ENCODE assay signal across 8 mouse cellular contexts in the genomic region with DNA sequence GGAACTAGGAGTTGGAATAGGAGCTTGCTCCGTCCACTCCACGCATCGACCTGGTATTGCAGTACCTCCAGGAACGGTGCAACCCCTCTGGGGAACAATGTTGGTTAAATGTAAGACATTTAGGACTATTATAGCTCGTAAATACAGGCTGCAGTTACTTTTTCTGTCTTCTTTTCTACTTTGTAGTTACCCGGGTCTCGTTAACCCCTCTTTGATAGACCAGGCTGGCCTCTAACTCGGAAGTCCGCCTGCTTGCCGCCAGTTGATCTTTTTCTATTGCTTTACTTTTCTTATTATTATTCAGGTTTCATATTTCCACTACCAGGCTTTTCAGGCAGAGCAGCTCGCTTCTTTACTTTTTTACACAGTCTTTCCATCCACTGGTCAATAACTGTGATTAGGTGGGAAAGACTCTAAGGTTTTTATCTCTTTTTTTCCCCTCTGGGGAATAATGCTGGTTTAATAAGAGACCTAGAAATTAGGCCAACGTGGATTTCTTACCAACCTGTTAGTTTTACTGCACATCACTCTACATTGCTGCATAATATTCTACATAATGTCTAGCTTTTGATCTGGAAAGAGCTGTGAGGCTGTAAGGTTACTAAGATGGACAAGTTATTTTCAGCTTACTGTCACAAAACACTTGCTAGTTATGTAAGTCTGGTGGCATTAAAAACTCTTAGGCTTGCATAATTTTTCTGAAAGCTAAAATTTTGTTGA. TPM values are rescaled to one million over a fixed set of nuclear protein-coding genes. Genes with fewer than 3 reads are reported as not detected.
DNase-seq lines count a peak whose midpoint lies in the region; ATAC-seq and TF ChIP-seq lines count a peak whose summit lies in the region.

No protein-coding gene starts in this region.

- peak overlapping the region; percentile 50 for H3K4me3 ChIP-seq in heart, postnatal 0 days (ENCODE audit: low read depth, low read length)
- H3K4me3 ChIP-seq in lung, embryonic 16.5 days (ENCODE audit: low read length), result peak overlapping the region; percentile 56
- no peak overlapping the region for H3K4me3 ChIP-seq in small intestine, adult 2 months (ENCODE audit: low read depth, low read length)

- peak overlapping the region; percentile 65 for H3K4me2 ChIP-seq in heart, postnatal 0 days (ENCODE audit: low read depth, low read length)
- peak overlapping the region; percentile 73; the same call in 1 of the 2 replicates for H3K4me2 ChIP-seq in lung, embryonic 16.5 days (ENCODE audit: low read depth, low read length)

- H3K27ac ChIP-seq in heart, postnatal 0 days (ENCODE audit: low read depth), result peak overlapping the region; percentile 97
- H3K27ac ChIP-seq in lung, embryonic 16.5 days (ENCODE audit: low read length), result peak overlapping the region; percentile 98
- H3K27ac ChIP-seq in small intestine, adult 2 months (ENCODE audit: insufficient read depth, low read depth, low read length), result 0 out of 2 replicates have a peak overlapping the region, but pooled peaks have one; percentile 8

- no peaks in the 10 kb centered on the region for H3K9me3 ChIP-seq in heart, postnatal 0 days (replicated peaks; ENCODE audit: control insufficient read depth, low read length)
- H3K9me3 ChIP-seq in lung, embryonic 16.5 days (ENCODE audit: control insufficient read depth, low read length), result no peaks in the 10 kb centered on the region

- DNase-seq in cerebellum, postnatal 10 days, result peak; percentile 42 to 47
- DNase-seq in cerebellum, adult 11-12 months, result no peak
- DNase-seq in urinary bladder, postnatal 25 days (ENCODE audit: low spot score), result peak; percentile 22
- DNase-seq in urinary bladder, postnatal 10 days (ENCODE audit: low spot score), result no peak
- peak; percentile 54 for DNase-seq in heart, postnatal 0 days (ENCODE audit: low spot score)
- DNase-seq in thymus, postnatal 36 days, result no peak

- ATAC-seq in heart, postnatal 0 days (ENCODE audit: insufficient read depth, low read depth), result no peak; the same call in 1 of the 2 replicates
- peak; percentile 86 for ATAC-seq in lung, embryonic 16.5 days (ENCODE audit: low read depth)

- no peaks in the 10 kb centered on the region for H3K36me3 ChIP-seq in heart, postnatal 0 days (replicated peaks; ENCODE audit: control insufficient read depth, insufficient read depth, low read length)
- no peaks in the 10 kb centered on the region for H3K36me3 ChIP-seq in lung, embryonic 16.5 days (ENCODE audit: control insufficient read depth, insufficient read depth, low read length)
- H3K36me3 ChIP-seq in small intestine, adult 2 months (ENCODE audit: control insufficient read depth, insufficient read depth, low read length), result no peaks in the 10 kb centered on the region

- H3K9ac ChIP-seq in heart, postnatal 0 days (replicated peaks; ENCODE audit: low read depth, low read length), result peak overlapping the region; percentile 82; the same call in 1 of the 2 replicates
- no peak overlapping the region for H3K9ac ChIP-seq in lung, embryonic 16.5 days (ENCODE audit: low read length)

- H3K4me1 ChIP-seq in heart, postnatal 0 days (ENCODE audit: control insufficient read depth, insufficient read depth), result no peaks in the 10 kb centered on the region
- no peaks in the 10 kb centered on the region for H3K4me1 ChIP-seq in lung, embryonic 16.5 days (replicated peaks; ENCODE audit: control insufficient read depth, insufficient read depth, low read length)
- no peaks in the 10 kb centered on the region for H3K4me1 ChIP-seq in small intestine, adult 2 months (ENCODE audit: control insufficient read depth, insufficient read depth, insufficient read length, low read length)

- no peaks in the 10 kb centered on the region for H3K27me3 ChIP-seq in heart, postnatal 0 days (ENCODE audit: control insufficient read depth, insufficient read depth, low read length)
- H3K27me3 ChIP-seq in lung, embryonic 16.5 days (ENCODE audit: control insufficient read depth, insufficient read depth, low read depth, low read length), result no peaks in the 10 kb centered on the region
- H3K27me3 ChIP-seq in small intestine, adult 2 months (ENCODE audit: control insufficient read depth, insufficient read depth, low read length), result no peaks in the 10 kb centered on the region

- no peak for TF ChIP-seq CTCF in heart, postnatal 0 days (IDR thresholded peaks at IDR 0.05; ENCODE audit: low read depth)
- TF ChIP-seq CTCF in small intestine, adult 2 months (IDR thresholded peaks at IDR 0.05; ENCODE audit: extremely low read depth, insufficient read length, insufficient replicate concordance, low read depth, low read length), result no peak

- 3% methylated on average over 12 of the region's 12 CpGs for WGBS in heart, postnatal 0 days
- 0% methylated on average over 12 of the region's 12 CpGs for WGBS in lung, embryonic 16.5 days
- 1% methylated on average over 12 of the region's 12 CpGs for WGBS in small intestine, adult 2 months

- no peak for TF ChIP-seq POLR2A in small intestine, adult 2 months (IDR thresholded peaks at IDR 0.05; ENCODE audit: low read depth, low read length)

- no peak for TF ChIP-seq EP300 in heart, postnatal 0 days (IDR thresholded peaks at IDR 0.05; ENCODE audit: low read depth)

RNA-seq across cellular contexts. Expression of gene Mreg, which starts 32.4 kb away (rescaled TPM):
- 11.3 and 12.5 TPM in 2 replicates for total RNA-seq in heart, postnatal 0 days (2014; rRNA removed; ENCODE audit: low replicate concordance)
- polyA plus RNA-seq in heart, postnatal 0 days (2015; fragmentation: Nextera tagmentation; extraction: Ambion mirVana), result 8.6 and 9.5 TPM in 2 replicates
- 2.7 and 3.3 TPM in 2 replicates for polyA plus RNA-seq in lung, embryonic 16.5 days (2015; fragmentation: Nextera tagmentation; extraction: Ambion mirVana)
- polyA plus RNA-seq in small intestine, adult 2 months (2012; rRNA removed), result 0.94 and 11.0 TPM in 2 replicates

RNA-seq across cellular contexts. Expression of gene Pecr, which starts 39.6 kb away (rescaled TPM):
- 0.95 and 8.1 TPM in 2 replicates for total RNA-seq in heart, postnatal 0 days (2014; rRNA removed; ENCODE audit: low replicate concordance)
- 31.1 and 31.7 TPM in 2 replicates for polyA plus RNA-seq in heart, postnatal 0 days (2015; fragmentation: Nextera tagmentation; extraction: Ambion mirVana)
- 20.3 and 20.7 TPM in 2 replicates for polyA plus RNA-seq in lung, embryonic 16.5 days (2015; fragmentation: Nextera tagmentation; extraction: Ambion mirVana)
- polyA plus RNA-seq in small intestine, adult 2 months (2012; rRNA removed), result 2.9 and 3.1 TPM in 2 replicates

RNA-seq across cellular contexts. Expression of gene Tmem169, which starts 39.7 kb away (rescaled TPM):
- not detected in 2 replicates for total RNA-seq in heart, postnatal 0 days (2014; rRNA removed; ENCODE audit: low replicate concordance)
- 0.12 TPM in 1 of 2 replicates, not detected in the other for polyA plus RNA-seq in heart, postnatal 0 days (2015; fragmentation: Nextera tagmentation; extraction: Ambion mirVana)
- 0.87 and 1.3 TPM in 2 replicates for polyA plus RNA-seq in lung, embryonic 16.5 days (2015; fragmentation: Nextera tagmentation; extraction: Ambion mirVana)
- polyA plus RNA-seq in small intestine, adult 2 months (2012; rRNA removed), result 0.04 TPM in 1 of 2 replicates, not detected in the other

Comparison
In these comparisons a context has a peak if more than half of its experiments do, and no peak if none do; other contexts are left out.
1. DNase-seq: peak in cerebellum, postnatal 10 days (2 of 2), urinary bladder, postnatal 25 days (single experiment) and heart, postnatal 0 days (single experiment); none in cerebellum, adult 11-12 months (single experiment), urinary bladder, postnatal 10 days (single experiment) and thymus, postnatal 36 days (0 of 2).
2. H3K27ac ChIP-seq: peak in every context shown above with its lines; median percentile 98 in lung, embryonic 16.5 days; 97 in heart, postnatal 0 days; 8 in small intestine, adult 2 months.